Mouse (Mus musculus): ENCODE data around the gene Nkiras2. TPM values are rescaled to one million over a fixed set of nuclear protein-coding genes. Genes with fewer than 3 reads are reported as not detected.

Nkiras2 gene
- total and polyA plus RNA-seq, 3 experiments, result 53.8 to 70.0 (median 60.0) TPM

DNA sequence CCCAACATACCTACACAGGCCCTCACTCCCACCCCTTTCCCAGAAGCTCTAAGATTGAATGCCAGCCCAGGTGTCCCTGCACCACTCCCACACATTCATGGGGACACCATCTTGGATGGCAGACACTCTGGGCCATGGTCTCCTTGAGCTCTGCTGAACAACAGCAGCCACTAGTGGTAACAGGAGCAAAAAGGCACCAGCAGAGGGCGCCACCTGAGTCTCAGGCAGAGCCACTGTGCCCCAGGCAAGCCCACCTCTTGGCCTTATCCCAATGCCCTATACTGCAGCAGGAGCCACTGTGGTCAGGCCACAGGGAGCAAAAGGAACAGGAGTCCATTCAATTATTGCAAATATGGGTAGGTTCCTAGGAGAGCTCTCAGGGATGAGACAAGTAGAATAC, 27.2 kb downstream of the Nkiras2 start:
- H3K27ac ChIP-seq (ENCODE audit: insufficient read depth, low read depth), result no peak overlapping the region
- no peaks in the 10 kb centered on the region for H3K9me3 ChIP-seq (replicated peaks; ENCODE audit: low read length)
- H3K79me2 ChIP-seq (replicated peaks; ENCODE audit: control insufficient read depth, extremely low read depth, insufficient read depth, poor library complexity, severe bottlenecking), result no peaks in the 10 kb centered on the region
- H3K27me3 ChIP-seq (replicated peaks), result peaks cover 41% of the 10 kb centered on the region
- dilution Hi-C loops (cut with MboI; ENCODE audit: extremely low pct_ligation_motif_present, extremely low pct_unique_long_range_greater_than_20kb, low sequenced_read_pairs), result no loop called here
- H3K4me1 ChIP-seq (ENCODE audit: control insufficient read depth in 1 of 2, insufficient read depth in 2 of 2), result peaks cover 6 to 10% of the 10 kb centered on the region in 2 experiments
- no peak overlapping the region for H3K4me3 ChIP-seq (replicated peaks in 1 of 3; ENCODE audit: low read depth in 2 of 3, low read length in 2 of 3, poor library complexity in 1 of 3)
- TF ChIP-seq ZKSCAN1 (IDR thresholded peaks at IDR 0.05; ENCODE audit: borderline replicate concordance, low read depth, low read length) (no peak), SMC3 (IDR thresholded peaks at IDR 0.05; ENCODE audit: low read depth, low read length) (peak; percentile 93), CTCF (conservative IDR thresholded peaks at IDR 0.05 in 1 of 2, IDR thresholded peaks at IDR 0.05 in 1 of 2; ENCODE audit: low read depth in 2 of 2, low read length in 2 of 2) (peak; percentile 69 to 99), USF1 (IDR thresholded peaks at IDR 0.05; ENCODE audit: low read depth, low read length) (no peak), GABPA (IDR thresholded peaks at IDR 0.05; ENCODE audit: insufficient replicate concordance, low read depth, low read length) (no peak), KAT2A (IDR thresholded peaks at IDR 0.05; ENCODE audit: insufficient replicate concordance, low read length) (no peak), ZC3H11A (IDR thresholded peaks at IDR 0.05; ENCODE audit: low read depth, low read length) (peak; percentile 14; the same call in 1 of the 2 replicates), POLR2AphosphoS2 (IDR thresholded peaks at IDR 0.05; ENCODE audit: low read depth, low read length) (no peak), NELFE (IDR thresholded peaks at IDR 0.05; ENCODE audit: low read depth, low read length) (peak; percentile 48; the same call in 1 of the 2 replicates), ZNF384 (IDR thresholded peaks at IDR 0.05; ENCODE audit: low read depth, low read length) (0 out of 2 replicates have a peak, but pooled peaks have one; percentile 22), RAD21 (IDR thresholded peaks at IDR 0.05; ENCODE audit: low read depth, low read length) (peak; percentile 62)
- no peak overlapping the region for H3K4me2 ChIP-seq (ENCODE audit: insufficient read depth, low read depth, poor library complexity, severe bottlenecking)
- no peak overlapping the region for H3K9ac ChIP-seq (ENCODE audit: insufficient read depth, low read depth)
- H3K36me3 ChIP-seq (replicated peaks in 1 of 2; ENCODE audit: control insufficient read depth in 1 of 2, insufficient read depth in 1 of 2, low read length in 1 of 2), result no peaks in the 10 kb centered on the region
- DNase-seq (ENCODE audit: extremely low read depth), result peak; percentile 84
- in situ Hi-C loops (cut with MboI; ENCODE audit: low pct_ligation_motif_present, low pct_unique_long_range_greater_than_20kb, low sequenced_read_pairs), result no loop called here

DNA sequence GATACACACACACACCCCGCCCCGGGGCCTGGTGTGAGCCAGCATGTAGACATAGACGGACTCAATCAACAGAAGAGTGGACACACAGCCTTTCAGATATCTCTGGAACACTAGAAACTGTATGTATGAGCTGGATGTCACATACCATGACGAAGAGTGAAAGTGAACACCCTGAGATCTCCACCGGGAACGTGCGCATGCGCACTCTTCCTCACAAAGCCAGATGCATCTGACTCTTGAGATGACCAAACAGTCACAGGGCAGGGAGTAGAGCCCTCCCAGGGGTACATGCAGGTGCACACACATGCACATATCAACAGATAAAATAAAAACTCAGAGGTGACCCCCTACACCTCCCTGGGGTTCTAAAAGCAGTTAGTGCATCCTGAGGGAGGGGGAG, 29.4 kb downstream of the Nkiras2 start:
- in situ Hi-C loops (cut with MboI; ENCODE audit: low pct_ligation_motif_present, low pct_unique_long_range_greater_than_20kb, low sequenced_read_pairs), result no loop called here
- peak; percentile 40; the same call in 1 of the 2 replicates for TF ChIP-seq NELFE (IDR thresholded peaks at IDR 0.05; ENCODE audit: low read depth, low read length)
- no peak for TF ChIP-seq RAD21 (IDR thresholded peaks at IDR 0.05; ENCODE audit: low read depth, low read length)
- peak; percentile 76 for TF ChIP-seq IRF4 (IDR thresholded peaks at IDR 0.05; ENCODE audit: low read depth, low read length)
- 0 out of 2 replicates have a peak, but pooled peaks have one; percentile 10 for TF ChIP-seq ETS1 (conservative IDR thresholded peaks at IDR 0.05; ENCODE audit: low read depth, low read length)
- TF ChIP-seq TCF12 (IDR thresholded peaks at IDR 0.05; ENCODE audit: low read depth, low read length), result peak; percentile 51; the same call in 1 of the 2 replicates
- TF ChIP-seq RCOR1 (conservative IDR thresholded peaks at IDR 0.05; ENCODE audit: low read depth, low read length), result no peak
- no peak for TF ChIP-seq MAZ (IDR thresholded peaks at IDR 0.05; ENCODE audit: low read depth, low read length)
- peak; percentile 64 for TF ChIP-seq BHLHE40 (IDR thresholded peaks at IDR 0.05; ENCODE audit: low read depth, low read length)
- no peak for TF ChIP-seq HCFC1 (IDR thresholded peaks at IDR 0.05; ENCODE audit: low read depth, low read length)
- TF ChIP-seq UBTF (IDR thresholded peaks at IDR 0.05; ENCODE audit: low read depth, low read length), result no peak
- TF ChIP-seq NRF1 (IDR thresholded peaks at IDR 0.05; ENCODE audit: low read depth, low read length), result peak; percentile 97
- TF ChIP-seq JUN (IDR thresholded peaks at IDR 0.05; ENCODE audit: insufficient read depth, low read depth, low read length), result no peak
- 0 out of 2 replicates have a peak overlapping the region, but pooled peaks have one; percentile 1 for H3K9ac ChIP-seq (ENCODE audit: insufficient read depth, low read depth)
- no peaks in the 10 kb centered on the region for H3K36me3 ChIP-seq (replicated peaks in 1 of 2; ENCODE audit: control insufficient read depth in 1 of 2, insufficient read depth in 1 of 2, low read length in 1 of 2)
- dilution Hi-C loops (cut with MboI; ENCODE audit: extremely low pct_ligation_motif_present, extremely low pct_unique_long_range_greater_than_20kb, low sequenced_read_pairs), result no loop called here
- H3K27ac ChIP-seq (ENCODE audit: insufficient read depth, low read depth), result no peak overlapping the region
- peaks cover 6 to 10% of the 10 kb centered on the region in 2 experiments for H3K4me1 ChIP-seq (ENCODE audit: control insufficient read depth in 1 of 2, insufficient read depth in 2 of 2)
- peak overlapping the region; percentile 59 for H3K4me2 ChIP-seq (ENCODE audit: insufficient read depth, low read depth, poor library complexity, severe bottlenecking)
- peak overlapping the region; percentile 12 to 60 (median 43) for H3K4me3 ChIP-seq (replicated peaks in 1 of 3; ENCODE audit: low read depth in 2 of 3, low read length in 2 of 3, poor library complexity in 1 of 3)
- no peaks in the 10 kb centered on the region for H3K79me2 ChIP-seq (replicated peaks; ENCODE audit: control insufficient read depth, extremely low read depth, insufficient read depth, poor library complexity, severe bottlenecking)
- DNase-seq (ENCODE audit: extremely low read depth), result peak; percentile 58
- H3K27me3 ChIP-seq (replicated peaks), result peaks cover 56% of the 10 kb centered on the region
- no peaks in the 10 kb centered on the region for H3K9me3 ChIP-seq (replicated peaks; ENCODE audit: low read length)
